Mouse (Mus musculus): ENCODE measurements around the gene Dbi.

- no peak for TF ChIP-seq CTCF (IDR thresholded peaks at IDR 0.05; ENCODE audit: borderline replicate concordance, insufficient read depth, low read depth, low read length)
- TF ChIP-seq POLR2A (IDR thresholded peaks at IDR 0.05; ENCODE audit: borderline replicate concordance, insufficient read depth, low read length) = no peak
Measured at GRCm38 (mm10) chr1:120125471-120125870, 4.6 kb upstream of the Dbi start.
